Mouse (Mus musculus): Measurements from ENCODE around the gene Xpo4. TPM values are rescaled to one million over a fixed set of nuclear protein-coding genes. Genes with fewer than 3 reads are reported as not detected.

Gene Xpo4
- polyA plus RNA-seq, 1 experiment from 2014 or later, result 30.0 TPM

DNA sequence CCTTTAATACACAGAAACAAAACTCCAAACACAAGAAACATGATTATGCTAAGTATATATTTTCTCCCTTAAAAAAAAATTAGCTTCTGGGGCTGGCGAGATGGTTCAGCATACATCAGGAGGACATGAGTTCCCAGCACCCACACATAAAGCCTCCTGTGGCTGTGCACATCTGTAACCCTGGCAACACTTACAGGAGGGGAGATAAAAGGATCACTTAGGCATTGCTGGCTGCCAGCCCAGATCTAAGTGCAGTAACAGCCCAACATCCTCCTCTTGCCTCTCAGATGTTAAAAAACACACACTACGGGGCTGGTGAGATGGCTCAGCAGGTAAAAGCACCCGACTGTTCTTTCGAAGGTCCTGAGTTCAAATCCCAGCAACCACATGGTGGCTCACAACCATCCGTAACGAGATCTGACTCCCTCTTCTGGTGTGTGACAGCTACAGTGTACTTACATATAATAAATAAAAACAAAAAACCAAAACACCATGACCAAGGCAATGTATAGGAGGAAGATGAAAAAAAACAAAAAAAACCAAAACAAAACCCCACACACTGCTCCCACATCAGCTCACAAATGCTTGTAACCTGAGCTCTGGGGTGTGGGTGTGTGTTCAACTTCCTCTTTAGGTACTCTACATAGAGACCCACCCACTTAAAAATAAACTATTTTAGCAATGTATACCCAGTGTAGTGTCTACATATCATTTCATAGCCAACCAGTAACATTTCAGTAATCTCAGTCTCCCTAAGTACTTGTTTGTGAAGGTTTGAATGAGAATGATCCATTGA is 90.2 kb downstream of the Xpo4 start:
- Histone ChIP-seq H3K27me3 (replicated peaks; ENCODE audit: low read depth, poor library complexity, severe bottlenecking) (no peaks in the 10 kb centered on the region), H3K4me1 (peaks cover 9% of the 10 kb centered on the region), H3K27ac (replicated peaks) (no peak overlapping the region), H3K9me3 (no peaks in the 10 kb centered on the region), H3K36me3 (replicated peaks) (peaks cover 37% of the 10 kb centered on the region), H3K4me3 (no peak overlapping the region)
- no peak for DNase-seq (ENCODE audit: low spot score)
- WGBS, result 89% methylated on average over 6 of the region's 6 CpGs

- H3K27ac ChIP-seq (replicated peaks), result peak within 1 kb of the TSS; percentile 91
These were observed 93.8 kb downstream of the Xpo4 start, which contains the start of gene Eef1akmt1 for GRCm38 (mm10) chr14:57571155-57572133. Eef1akmt1 (minus strand) TSS chr14:57571612.

DNA sequence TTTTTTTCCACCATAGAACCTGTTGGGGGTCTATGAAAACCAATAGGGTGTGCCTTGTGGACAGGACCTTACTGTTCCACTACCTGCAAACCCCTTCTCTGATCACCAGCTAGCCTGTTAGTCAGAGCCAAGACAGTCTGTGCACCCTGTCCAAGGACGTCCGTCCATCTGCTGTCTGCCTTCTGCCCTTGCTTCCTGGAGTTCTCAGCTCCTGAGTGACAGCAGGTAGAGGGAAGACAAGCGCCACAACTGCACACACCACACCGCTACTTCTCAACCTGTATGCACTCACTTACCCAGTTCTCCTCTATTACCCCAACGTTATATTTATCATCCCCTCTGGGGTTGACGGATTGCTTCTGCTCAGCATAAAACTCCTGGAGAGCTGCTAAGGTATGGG is 99.6 kb downstream of the Xpo4 start:
- Histone ChIP-seq H3K36me3 (replicated peaks) (peaks cover 17% of the 10 kb centered on the region), H3K9me3 (no peaks in the 10 kb centered on the region), H3K4me1 (peaks cover 2% of the 10 kb centered on the region; the same call in 1 of the 2 replicates), H3K4me3 (no peak overlapping the region), H3K27me3 (replicated peaks; ENCODE audit: low read depth, poor library complexity, severe bottlenecking) (no peaks in the 10 kb centered on the region), H3K27ac (replicated peaks) (no peak overlapping the region)
- 94% methylated on average over 6 of the region's 6 CpGs for WGBS
- DNase-seq (ENCODE audit: low spot score), result no peak

More at GRCm38 (mm10) chr14:57571155-57572133, 93.8 kb downstream of the Xpo4 start, which contains the start of gene Eef1akmt1:
- 10% methylated on average over 35 of the region's 35 CpGs for WGBS
- Histone ChIP-seq H3K4me3 (peak within 1 kb of the TSS; percentile 74), H3K27me3 (replicated peaks; ENCODE audit: low read depth, poor library complexity, severe bottlenecking) (no peaks in the 10 kb centered on the region), H3K36me3 (replicated peaks) (peaks cover 15% of the 10 kb centered on the region), H3K4me1 (peaks cover 9% of the 10 kb centered on the region), H3K9me3 (no peaks in the 10 kb centered on the region)
- peak; percentile 96 for DNase-seq (ENCODE audit: low spot score)

DNA sequence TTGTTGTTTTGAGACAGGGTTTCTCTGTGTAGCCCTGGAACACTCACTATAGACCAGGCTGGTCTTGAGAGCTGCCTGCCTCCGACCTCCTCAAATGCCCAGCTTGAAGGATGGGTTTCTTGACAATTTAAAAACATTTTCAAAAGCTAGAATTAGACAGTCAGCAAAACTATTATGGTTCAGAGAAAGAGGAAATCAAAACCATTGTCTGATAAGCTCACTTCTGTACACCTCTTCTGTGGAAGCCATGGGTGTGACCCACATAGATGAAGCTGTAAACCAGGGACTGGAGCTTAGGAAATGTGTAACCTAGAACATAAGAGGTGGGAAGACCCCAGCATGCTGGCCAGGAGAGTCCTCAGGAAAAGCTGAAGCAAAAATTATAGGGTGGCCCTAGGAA is 108.3 kb downstream of the Xpo4 start:
- no peak for DNase-seq (ENCODE audit: low spot score)
- H3K36me3 ChIP-seq (replicated peaks), result peaks cover 21% of the 10 kb centered on the region
- 79% methylated on average over 1 of the region's 1 CpGs for WGBS
- no peak overlapping the region for H3K4me3 ChIP-seq
- H3K27me3 ChIP-seq (replicated peaks; ENCODE audit: low read depth, poor library complexity, severe bottlenecking), result no peaks in the 10 kb centered on the region
- no peaks in the 10 kb centered on the region for H3K4me1 ChIP-seq
- H3K27ac ChIP-seq (replicated peaks), result no peak overlapping the region
- H3K9me3 ChIP-seq, result no peaks in the 10 kb centered on the region

GRCm38 (mm10) chr14:57555471-57556070 is 109.7 kb downstream of the Xpo4 start:
- H3K27ac ChIP-seq (replicated peaks), result no peak overlapping the region
- no peaks in the 10 kb centered on the region for H3K9me3 ChIP-seq
- H3K4me1 ChIP-seq, result no peaks in the 10 kb centered on the region
- no peaks in the 10 kb centered on the region for H3K27me3 ChIP-seq (replicated peaks; ENCODE audit: low read depth, poor library complexity, severe bottlenecking)
- H3K36me3 ChIP-seq (replicated peaks), result peaks cover 20% of the 10 kb centered on the region
- H3K4me3 ChIP-seq, result no peak overlapping the region
- no peak for DNase-seq (ENCODE audit: low spot score)
- 81% methylated on average over 7 of the region's 7 CpGs for WGBS

DNA sequence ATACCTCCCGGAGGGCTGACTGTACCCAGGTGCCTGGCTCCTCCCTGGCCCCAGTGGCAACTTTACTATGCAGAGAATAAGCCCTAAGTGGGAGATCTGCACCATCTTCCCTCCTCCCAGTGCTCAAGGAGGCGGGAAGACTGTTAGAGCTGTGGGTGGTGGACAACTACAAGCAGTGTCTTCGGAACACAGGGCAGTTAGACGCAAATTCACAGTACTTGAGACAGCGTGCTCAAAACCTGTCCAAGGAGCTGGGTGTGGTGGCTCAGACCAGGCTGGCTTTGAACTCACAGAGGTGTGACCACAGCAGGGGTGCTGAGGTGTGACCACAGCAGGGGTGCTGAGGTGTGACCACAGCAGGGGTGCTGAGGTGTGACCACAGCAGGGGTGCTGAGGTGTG is 110.8 kb downstream of the Xpo4 start:
- Histone ChIP-seq H3K4me3 (no peak overlapping the region), H3K27ac (replicated peaks) (no peak overlapping the region), H3K36me3 (replicated peaks) (peaks cover 27% of the 10 kb centered on the region), H3K4me1 (no peaks in the 10 kb centered on the region), H3K9me3 (no peaks in the 10 kb centered on the region), H3K27me3 (replicated peaks; ENCODE audit: low read depth, poor library complexity, severe bottlenecking) (no peaks in the 10 kb centered on the region)
- DNase-seq (ENCODE audit: low spot score), result no peak
- 92% methylated on average over 5 of the region's 5 CpGs for WGBS

DNA sequence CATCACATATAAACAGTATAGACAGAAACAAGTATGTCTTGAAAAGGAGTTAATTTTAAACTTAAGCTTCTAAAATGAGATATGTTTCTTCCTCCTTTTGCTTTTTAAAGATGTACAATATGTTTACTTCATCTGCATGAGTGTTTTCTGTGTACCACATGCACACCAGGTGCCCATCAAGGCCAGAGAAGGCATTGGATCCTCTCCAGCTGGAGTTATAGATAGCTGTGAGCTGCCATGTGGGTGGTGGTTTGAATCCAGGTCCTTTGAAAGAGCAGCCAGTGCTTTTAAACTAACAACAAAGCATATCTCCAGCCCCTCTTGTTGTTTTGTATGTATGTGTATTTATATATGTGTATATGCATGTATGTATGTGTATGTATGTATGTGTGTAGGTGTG is 112.3 kb downstream of the Xpo4 start:
- Histone ChIP-seq H3K27ac (replicated peaks) (no peak overlapping the region), H3K36me3 (replicated peaks) (peaks cover 36% of the 10 kb centered on the region), H3K4me1 (no peaks in the 10 kb centered on the region), H3K27me3 (replicated peaks; ENCODE audit: low read depth, poor library complexity, severe bottlenecking) (no peaks in the 10 kb centered on the region), H3K4me3 (no peak overlapping the region), H3K9me3 (no peaks in the 10 kb centered on the region)
- DNase-seq (ENCODE audit: low spot score), result no peak

DNA sequence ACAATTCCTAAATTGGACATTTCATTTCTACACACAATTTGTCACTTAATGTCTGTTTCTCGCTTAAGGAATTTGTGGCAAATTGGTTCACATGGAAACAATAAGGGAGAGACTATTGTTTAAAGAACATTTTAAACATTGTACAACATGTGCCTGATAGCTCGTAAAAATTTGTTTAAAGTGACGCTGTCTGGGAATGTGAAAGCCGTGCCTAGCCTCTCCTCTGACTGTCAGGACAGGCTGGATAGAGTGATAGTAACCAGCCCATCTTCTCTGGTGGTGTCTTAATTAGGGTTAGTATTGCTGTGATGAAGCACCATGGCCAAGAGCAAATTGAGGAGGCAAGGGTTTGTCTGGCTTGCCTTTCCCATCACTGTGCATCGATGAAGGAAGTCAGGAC is 118.2 kb downstream of the Xpo4 start:
- 88% methylated on average over 5 of the region's 5 CpGs for WGBS
- H3K4me1 ChIP-seq, result peaks cover 16% of the 10 kb centered on the region
- no peak overlapping the region for H3K4me3 ChIP-seq
- H3K9me3 ChIP-seq, result peaks cover 5% of the 10 kb centered on the region; the same call in 1 of the 2 replicates
- H3K27ac ChIP-seq (replicated peaks), result no peak overlapping the region
- peaks cover 29% of the 10 kb centered on the region for H3K36me3 ChIP-seq (replicated peaks)
- DNase-seq (ENCODE audit: low spot score), result no peak
- peaks cover 12% of the 10 kb centered on the region for H3K27me3 ChIP-seq (replicated peaks; ENCODE audit: low read depth, poor library complexity, severe bottlenecking)

DNA sequence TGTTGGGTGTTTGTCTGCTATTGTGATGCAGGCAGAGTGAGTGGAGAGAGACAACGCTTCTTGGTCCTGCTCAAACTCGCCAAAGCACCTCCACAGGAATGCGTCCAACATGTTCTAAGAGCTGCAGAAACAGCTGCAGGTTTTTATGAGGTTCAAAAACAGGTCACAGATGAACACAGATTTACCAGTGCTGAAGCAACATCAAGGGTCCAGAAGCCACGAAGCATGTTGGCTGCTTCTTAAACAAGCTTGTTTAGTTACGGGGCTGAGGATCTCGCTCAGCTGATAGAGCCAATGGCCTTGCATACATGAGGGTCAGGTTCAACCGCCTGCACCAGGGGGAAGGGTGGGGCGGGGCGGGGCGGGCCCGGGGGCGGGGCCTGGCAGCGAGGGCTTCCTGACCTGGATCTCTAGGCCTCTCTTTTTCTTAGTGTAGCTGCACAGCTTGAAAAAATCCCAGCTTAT is 118.6 kb downstream of the Xpo4 start:
- WGBS, result 32% methylated on average over 13 of the region's 13 CpGs
- Histone ChIP-seq H3K4me3 (no peak overlapping the region), H3K36me3 (replicated peaks) (peaks cover 29% of the 10 kb centered on the region), H3K4me1 (peaks cover 18% of the 10 kb centered on the region), H3K9me3 (peaks cover 6% of the 10 kb centered on the region; the same call in 1 of the 2 replicates), H3K27me3 (replicated peaks; ENCODE audit: low read depth, poor library complexity, severe bottlenecking) (peaks cover 17% of the 10 kb centered on the region), H3K27ac (replicated peaks) (no peak overlapping the region)
- peak; percentile 68 for DNase-seq (ENCODE audit: low spot score)

- Histone ChIP-seq H3K36me3 (replicated peaks) (peaks cover 29% of the 10 kb centered on the region), H3K4me3 (no peak overlapping the region), H3K4me1 (peaks cover 18% of the 10 kb centered on the region), H3K27ac (replicated peaks) (no peak overlapping the region), H3K9me3 (peaks cover 6% of the 10 kb centered on the region; the same call in 1 of the 2 replicates), H3K27me3 (replicated peaks; ENCODE audit: low read depth, poor library complexity, severe bottlenecking) (peaks cover 21% of the 10 kb centered on the region)
- no peak for DNase-seq (ENCODE audit: low spot score)
- WGBS, result 86% methylated on average over 8 of the region's 8 CpGs
These were observed 119.1 kb downstream of the Xpo4 start for GRCm38 (mm10) chr14:57546131-57546530.

DNA sequence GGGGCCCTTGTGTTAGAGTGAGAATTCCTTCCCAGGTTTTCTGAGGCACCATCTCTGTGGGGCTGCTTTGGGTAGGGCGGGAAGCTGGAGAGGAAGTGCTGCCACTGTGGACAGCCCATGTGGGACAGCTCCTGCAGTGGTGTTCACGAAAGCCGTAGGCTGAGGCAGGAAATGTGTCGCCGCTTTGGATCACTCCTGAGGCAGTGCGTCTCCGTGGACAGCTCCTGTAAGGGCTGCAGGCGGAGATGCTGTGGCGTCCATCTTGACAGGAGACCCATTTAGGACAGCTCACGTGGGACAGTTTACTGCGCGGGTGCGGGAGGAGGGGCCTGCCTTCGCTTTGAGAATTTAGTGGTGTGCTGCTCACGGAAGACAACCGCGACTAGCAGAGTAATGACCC is 119.7 kb downstream of the Xpo4 start:
- peaks cover 18% of the 10 kb centered on the region for H3K4me1 ChIP-seq
- peaks cover 27% of the 10 kb centered on the region for H3K27me3 ChIP-seq (replicated peaks; ENCODE audit: low read depth, poor library complexity, severe bottlenecking)
- no peak overlapping the region for H3K4me3 ChIP-seq
- 84% methylated on average over 17 of the region's 17 CpGs for WGBS
- H3K27ac ChIP-seq (replicated peaks), result no peak overlapping the region
- peaks cover 29% of the 10 kb centered on the region for H3K36me3 ChIP-seq (replicated peaks)
- peaks cover 6% of the 10 kb centered on the region; the same call in 1 of the 2 replicates for H3K9me3 ChIP-seq
- DNase-seq (ENCODE audit: low spot score), result no peak

DNA sequence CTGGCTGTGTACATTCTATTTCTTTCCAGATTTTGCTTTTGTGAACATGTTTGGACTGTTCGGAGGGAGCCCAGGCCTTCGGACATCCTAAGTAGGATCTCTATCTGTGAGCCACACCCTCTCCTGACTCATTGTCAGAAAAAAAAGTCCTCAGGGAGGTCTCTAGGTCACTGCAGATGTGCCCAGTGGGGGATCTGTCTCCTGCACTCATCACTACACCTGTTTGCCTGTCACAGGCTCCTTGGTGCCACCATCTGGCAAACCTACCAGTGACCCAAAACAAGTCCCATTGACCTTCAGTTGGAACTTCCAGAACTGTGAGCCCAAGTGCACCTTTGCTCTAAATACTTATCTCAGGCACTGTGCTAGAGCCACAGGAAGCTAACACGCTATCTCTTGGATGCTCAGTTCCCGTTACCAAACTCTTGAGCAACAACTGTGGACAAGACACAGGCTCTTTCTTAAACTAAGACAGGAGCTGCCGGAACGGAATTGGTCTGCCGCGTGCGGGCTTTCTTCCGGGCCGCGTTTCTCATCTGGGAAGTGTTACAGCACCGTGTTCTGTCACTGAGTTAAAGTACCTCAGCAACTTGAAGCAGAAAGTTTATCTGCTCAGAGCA is 121.7 kb downstream of the Xpo4 start:
- peaks cover 18% of the 10 kb centered on the region for H3K4me1 ChIP-seq
- WGBS, result 90% methylated on average over 13 of the region's 13 CpGs
- no peak overlapping the region for H3K27ac ChIP-seq (replicated peaks)
- peaks cover 10% of the 10 kb centered on the region; the same call in 1 of the 2 replicates for H3K36me3 ChIP-seq (replicated peaks)
- no peak for DNase-seq (ENCODE audit: low spot score)
- H3K9me3 ChIP-seq, result peaks cover 6% of the 10 kb centered on the region; the same call in 1 of the 2 replicates
- no peak overlapping the region for H3K4me3 ChIP-seq
- peaks cover 37% of the 10 kb centered on the region for H3K27me3 ChIP-seq (replicated peaks; ENCODE audit: low read depth, poor library complexity, severe bottlenecking)
